Mouse (Mus musculus) kidney, adult 2 months (tissue): ENCODE measurements around the gene Astn2.

ENCODE experiments used
- CTCF ChIP-seq: fragments of 200-500 bp; conservative IDR thresholded peaks from 2 replicates; pipeline ENCODE4 v1.5.1; 2011; ENCODE audit warnings: low read depth, mild to moderate bottlenecking, control low read depth, low read length, moderate library complexity, mixed read lengths; ENCODE audit not compliant: insufficient read depth, insufficient read length
- POLR2A ChIP-seq: fragments of 200-500 bp; IDR thresholded peaks from one replicate; pipeline ENCODE4 v1.6.1; 2011; ENCODE audit warnings: low read depth, low read length, control low read depth

DNA sequence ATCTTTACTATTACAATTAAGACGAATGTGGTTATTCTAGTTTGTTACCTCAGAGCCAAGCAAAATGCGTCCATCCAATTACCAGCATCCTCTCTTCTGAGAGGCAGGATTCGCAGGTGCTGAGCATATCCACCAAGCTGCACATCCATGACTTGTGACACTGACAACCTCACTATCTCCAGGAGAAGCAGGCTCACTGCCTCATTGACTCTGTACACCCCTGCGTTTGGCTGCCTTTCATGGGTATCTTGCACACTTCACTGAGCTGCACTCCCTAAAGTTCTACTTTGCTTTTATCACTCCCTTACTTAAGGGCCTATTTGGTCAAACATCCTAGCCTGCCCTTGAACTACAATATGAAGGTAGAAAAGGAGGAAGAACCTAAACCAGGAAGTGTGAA is 633.5 kb downstream of the Astn2 start:
- TF ChIP-seq CTCF (no peak), POLR2A (no peak)
